Mouse (Mus musculus): Measurements from ENCODE around the gene 4930455H04Rik. TPM values are rescaled to one million over a fixed set of nuclear protein-coding genes. Genes with fewer than 3 reads are reported as not detected.

The 4930455H04Rik gene
- polyA plus RNA-seq, 1 experiment: not detected

Other genes starting within 250 kb of the 4930455H04Rik start
- 68.4 and 87.7 TPM in 2 replicates for gene Agl, start 160.1 kb upstream of the 4930455H04Rik start, polyA plus RNA-seq (2012; ENCODE audit: insufficient read depth, insufficient read length, missing spikeins)
- 5.1 and 8.2 TPM in 2 replicates for gene Frrs1, start 108.8 kb upstream of the 4930455H04Rik start, polyA plus RNA-seq (2012; ENCODE audit: insufficient read depth, insufficient read length, missing spikeins)
- 132 and 150 TPM in 2 replicates for gene Palmd, start 720 bp downstream of the 4930455H04Rik start, polyA plus RNA-seq (2012; ENCODE audit: insufficient read depth, insufficient read length, missing spikeins)